Mouse (Mus musculus) gastrocnemius, adult 8-10 months (tissue): ENCODE results near the gene Gvin1. TPM values are rescaled to one million over a fixed set of nuclear protein-coding genes. Genes with fewer than 3 reads are reported as not detected.
"Not testable (repeated sequence)": the region's sequence is repeated elsewhere in the genome, so short reads cannot be mapped to it uniquely, and the experiment has no call there.

Experiments
- DNase-seq, 2 experiments: peaks; one replicate each; pipeline ENCODE4 v3.0.0; 2022; ENCODE audit warnings: low spot score in 2 of 2
- total RNA-seq, 4 experiments: library from RNA; stranded (reverse); gene quantifications; 2 replicates each; pipeline ENCODE4 v1.2.4; 2022

The Gvin1 gene
- 1 to 10 TPM; 1.6 to 3.1 (median 2.3) TPM for total RNA-seq

GRCm38 (mm10) chr7:106215177-106215576, at the start of gene Gvin1:
Gvin1 (minus strand) TSS chr7:106215326.
- not testable (repeated sequence) for DNase-seq

GRCm38 (mm10) chr7:106251844-106252517, 36.9 kb upstream of the Gvin1 start:
- DNase-seq, result no peak

DNA sequence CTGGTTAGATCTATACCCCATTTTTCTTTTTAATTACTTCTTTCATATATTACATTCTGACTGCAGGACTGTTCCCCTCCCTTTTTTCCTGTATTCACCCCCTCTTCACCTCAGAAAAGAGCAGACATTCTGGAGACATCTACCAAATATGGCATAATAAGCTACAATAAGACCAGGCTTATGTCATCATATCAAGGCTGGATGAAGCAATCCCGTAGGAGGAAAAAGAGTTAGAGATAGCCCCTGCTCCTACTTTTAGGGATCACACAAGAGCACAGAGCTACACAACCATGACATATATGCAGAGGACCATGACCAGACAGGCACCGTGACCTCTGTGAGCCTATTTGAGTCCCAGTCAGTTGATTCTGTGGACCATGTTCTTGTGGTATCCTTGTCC, 33.8 kb upstream of the Gvin1 start:
- no peak for DNase-seq

- no peak for DNase-seq
These were observed 33.1 kb upstream of the Gvin1 start for GRCm38 (mm10) chr7:106248245-106248644.

- DNase-seq, result no peak
These were observed 30.5 kb upstream of the Gvin1 start for GRCm38 (mm10) chr7:106245601-106246000.

DNA sequence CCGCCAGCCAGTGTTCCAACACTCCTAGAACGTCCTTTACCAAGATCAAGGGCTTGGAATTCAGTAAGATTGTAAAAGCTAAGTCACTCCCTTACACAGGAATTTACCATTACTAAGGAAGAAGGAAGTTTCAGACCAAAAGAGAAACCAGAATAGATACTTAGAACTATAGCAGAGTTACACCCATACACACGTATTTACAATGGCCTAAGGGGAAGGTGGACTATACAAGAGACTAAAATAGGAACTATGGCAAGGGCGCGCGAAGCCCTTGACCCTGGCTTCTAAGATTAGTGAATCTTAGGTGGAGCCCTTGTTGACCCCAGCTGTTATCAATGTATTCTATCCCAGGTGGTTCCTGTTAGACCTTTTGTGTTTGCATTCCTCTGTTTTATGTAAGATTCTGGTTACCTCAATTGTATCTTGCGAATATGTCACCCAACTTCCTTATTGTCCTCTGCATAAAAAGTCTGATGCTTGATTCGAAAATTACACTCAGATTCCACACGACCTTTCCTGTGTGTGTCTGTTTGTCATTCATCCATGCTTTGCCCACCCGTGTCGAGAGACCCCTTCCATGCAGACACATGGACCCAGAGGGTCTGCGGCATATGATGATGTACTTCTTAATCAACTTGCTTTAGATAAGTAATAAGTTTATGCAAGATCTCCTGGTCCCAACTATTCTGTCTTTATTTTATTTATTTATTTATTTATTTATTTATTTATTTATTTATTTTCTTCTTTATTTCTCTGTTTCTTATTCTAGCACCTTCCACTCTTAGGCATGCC, 25.6 kb upstream of the Gvin1 start:
- not testable (repeated sequence) for DNase-seq

- DNase-seq, result no peak
These were observed 22.0 kb upstream of the Gvin1 start for GRCm38 (mm10) chr7:106237192-106237465.

- no peak for DNase-seq
These were observed 21.4 kb upstream of the Gvin1 start for GRCm38 (mm10) chr7:106236327-106237191.

- DNase-seq, result no peak
These were observed 20.5 kb upstream of the Gvin1 start for GRCm38 (mm10) chr7:106235596-106235995.

GRCm38 (mm10) chr7:106215910-106216309, 784 bp upstream of the Gvin1 start:
- DNase-seq, result not testable (repeated sequence)

DNA sequence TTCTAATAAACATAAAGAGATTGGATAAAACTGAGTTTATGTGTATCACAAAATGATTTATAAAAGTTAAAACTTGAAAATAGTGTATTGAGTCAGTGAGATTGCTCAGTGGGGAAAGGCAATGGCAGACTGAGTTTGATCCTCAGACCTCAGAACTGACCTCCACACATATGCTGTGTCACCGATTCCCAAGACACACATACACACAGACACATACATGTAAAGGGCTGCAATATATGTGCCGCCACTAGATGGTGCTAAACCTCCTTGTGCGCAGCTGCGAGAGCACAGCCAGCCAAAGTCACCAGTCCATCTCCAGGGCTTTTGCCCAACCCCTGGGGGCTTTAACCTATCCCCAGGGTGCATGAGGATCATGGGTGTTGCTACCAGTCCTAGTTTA, 1.4 kb downstream of the Gvin1 start:
- not testable (repeated sequence) for DNase-seq

DNA sequence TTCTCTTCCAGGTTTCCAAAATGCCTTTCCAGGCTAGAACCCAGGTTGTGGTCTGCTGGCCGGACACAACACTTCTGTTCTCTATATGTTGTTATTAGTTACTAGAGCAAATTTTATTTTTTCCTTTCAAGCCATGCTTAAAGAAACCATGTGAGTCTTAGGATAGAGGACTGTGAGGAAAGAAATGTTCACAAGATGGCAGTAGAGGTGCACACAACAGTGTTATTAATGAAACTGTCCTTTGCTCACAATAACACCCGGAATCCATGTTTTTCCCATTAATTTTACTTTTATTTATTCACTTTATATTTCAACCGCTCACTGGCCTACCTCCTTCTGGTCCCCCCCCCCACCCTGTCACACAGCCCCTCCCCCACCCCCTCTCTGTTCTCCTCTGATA, 8.5 kb downstream of the Gvin1 start:
- DNase-seq, result not testable (repeated sequence)

GRCm38 (mm10) chr7:106177065-106177464, 38.1 kb downstream of the Gvin1 start:
- DNase-seq, result not testable (repeated sequence)

DNA sequence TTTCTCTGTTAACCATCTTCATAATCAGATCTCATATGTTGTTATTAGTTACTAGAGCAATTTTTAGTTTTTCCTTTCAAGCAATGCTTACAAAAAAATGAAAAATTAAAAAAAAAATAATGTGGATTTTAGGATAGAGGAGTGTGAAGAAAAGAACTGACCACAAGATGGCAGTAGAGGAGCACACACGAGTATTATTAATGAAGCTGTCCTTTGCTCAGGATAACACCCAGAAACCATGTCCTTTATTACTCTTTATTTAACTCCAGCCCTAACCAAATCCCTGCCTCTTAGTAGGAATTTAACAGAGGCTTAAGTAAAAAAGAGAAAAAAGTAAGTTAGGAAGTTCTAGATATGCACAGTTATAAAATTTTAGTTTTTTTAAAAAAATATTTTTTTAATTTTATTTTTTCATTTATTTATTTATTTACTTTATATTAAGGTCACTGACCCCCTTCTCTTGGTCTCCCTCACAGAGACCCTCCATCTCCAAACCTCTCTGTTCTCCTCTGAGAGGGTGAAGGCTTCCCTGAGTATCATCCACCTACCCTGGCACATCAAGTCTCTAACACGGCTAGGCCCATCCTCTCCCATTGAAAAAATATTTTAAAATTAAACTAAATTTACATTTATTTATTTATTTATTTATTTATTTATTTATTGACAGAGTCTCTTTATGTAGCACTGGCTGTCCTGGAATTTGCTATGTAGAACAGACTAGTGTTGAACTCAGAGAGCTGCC, 69.9 kb downstream of the Gvin1 start:
- DNase-seq, result not testable (repeated sequence)

- not testable (repeated sequence) for DNase-seq
These were observed 73.8 kb downstream of the Gvin1 start for GRCm38 (mm10) chr7:106141128-106141895.

- DNase-seq, result not testable (repeated sequence)
These were observed 97.8 kb downstream of the Gvin1 start for GRCm38 (mm10) chr7:106117090-106117948.
